Mouse (Mus musculus) naive thymus-derived CD4-positive, alpha-beta T cell, adult 2 months (primary cell): ENCODE results near the gene Jchain.
"Not testable (repeated sequence)": the region's sequence is repeated elsewhere in the genome, so short reads cannot be mapped to it uniquely, and the experiment has no call there.

Source experiments
- DNase-seq: peaks from one replicate; pipeline ENCODE4 v3.0.0-alpha.2; 2011; ENCODE audit warnings: low read depth

The Jchain gene

DNA sequence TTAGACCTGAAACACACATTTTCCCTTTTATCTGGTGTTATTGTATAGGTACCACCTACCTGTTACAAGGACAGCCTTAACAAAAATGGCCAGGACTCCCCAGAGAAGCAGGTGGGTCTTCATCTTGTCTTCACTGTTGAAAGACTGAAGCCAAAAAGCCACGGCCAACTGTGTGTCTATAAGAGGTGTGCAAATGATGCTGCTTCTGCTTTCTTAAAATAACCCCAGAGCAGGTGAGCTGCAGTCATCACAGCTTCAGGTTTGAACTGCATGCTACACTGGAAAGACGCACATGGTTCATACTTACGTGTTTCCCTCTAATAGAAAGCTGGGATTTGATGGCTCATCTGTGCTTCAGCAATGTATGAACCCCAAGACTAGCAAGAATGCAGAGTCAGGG lies at the start of gene Jchain:
Gene Jchain (minus strand): TSS at position 235 of the 400 bp plus-strand sequence.
- no peak for DNase-seq

DNA sequence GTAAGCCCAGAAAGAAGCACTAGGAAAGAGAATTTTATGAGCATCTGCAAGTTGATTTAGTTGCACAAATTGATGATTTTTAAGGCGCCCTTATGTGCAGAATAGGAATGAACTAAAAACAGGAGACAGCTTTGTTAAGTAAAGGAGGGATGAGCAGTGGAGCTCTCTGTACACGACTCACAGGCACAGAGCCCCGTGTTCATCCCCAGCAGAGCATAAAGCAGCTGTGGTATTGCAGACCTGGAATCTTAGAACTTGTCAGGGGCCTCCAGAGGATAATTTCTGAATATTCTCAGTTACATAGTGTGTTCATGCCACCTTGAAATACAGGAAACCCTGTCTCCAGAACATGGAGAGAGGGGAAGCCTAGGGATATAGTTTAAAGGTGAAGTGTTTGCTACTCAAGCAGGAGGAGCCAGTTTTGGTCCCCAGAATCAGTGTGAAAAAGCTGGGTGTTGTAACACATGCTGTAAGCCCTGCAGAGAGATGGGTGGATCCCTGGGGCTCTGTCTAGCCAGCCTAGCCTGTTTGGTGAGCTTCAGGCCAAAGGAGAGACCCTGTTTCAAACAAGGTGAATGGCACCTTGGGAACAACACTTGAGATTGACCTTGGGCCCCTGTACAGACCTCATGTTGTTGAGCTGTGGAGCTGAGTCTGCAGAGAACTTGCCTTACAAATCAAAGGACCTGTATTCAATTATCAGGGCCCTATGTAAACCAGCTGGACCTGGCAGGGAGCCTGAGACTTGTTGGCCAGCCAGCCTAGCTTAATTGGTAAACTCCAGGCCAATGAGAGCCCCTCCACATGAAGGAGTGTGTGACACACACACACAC lies 48.0 kb upstream of the Jchain start:
- DNase-seq: no peak

GRCm38 (mm10) chr5:88574829-88575228 lies 47.1 kb upstream of the Jchain start:
- DNase-seq: no peak

DNA sequence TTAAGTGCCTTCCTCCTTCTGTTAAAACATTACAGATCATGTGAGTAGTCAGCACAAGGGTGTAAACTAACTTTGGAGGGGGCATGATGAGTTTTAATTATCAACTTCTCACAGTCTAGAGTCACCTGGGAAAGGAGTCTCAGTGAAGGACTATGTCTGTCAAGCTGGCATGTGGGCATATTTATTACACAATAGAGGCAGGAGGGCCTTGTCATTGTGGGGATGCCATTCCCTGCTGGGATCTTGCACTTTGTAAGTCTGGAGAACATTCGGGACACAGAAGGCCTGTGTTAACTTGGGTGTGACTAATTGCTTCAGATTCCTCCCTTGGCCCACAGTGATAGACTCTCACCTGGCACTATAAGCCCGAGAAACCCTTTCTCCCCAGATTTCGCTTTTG lies 41.9 kb upstream of the Jchain start:
- DNase-seq: no peak

DNA sequence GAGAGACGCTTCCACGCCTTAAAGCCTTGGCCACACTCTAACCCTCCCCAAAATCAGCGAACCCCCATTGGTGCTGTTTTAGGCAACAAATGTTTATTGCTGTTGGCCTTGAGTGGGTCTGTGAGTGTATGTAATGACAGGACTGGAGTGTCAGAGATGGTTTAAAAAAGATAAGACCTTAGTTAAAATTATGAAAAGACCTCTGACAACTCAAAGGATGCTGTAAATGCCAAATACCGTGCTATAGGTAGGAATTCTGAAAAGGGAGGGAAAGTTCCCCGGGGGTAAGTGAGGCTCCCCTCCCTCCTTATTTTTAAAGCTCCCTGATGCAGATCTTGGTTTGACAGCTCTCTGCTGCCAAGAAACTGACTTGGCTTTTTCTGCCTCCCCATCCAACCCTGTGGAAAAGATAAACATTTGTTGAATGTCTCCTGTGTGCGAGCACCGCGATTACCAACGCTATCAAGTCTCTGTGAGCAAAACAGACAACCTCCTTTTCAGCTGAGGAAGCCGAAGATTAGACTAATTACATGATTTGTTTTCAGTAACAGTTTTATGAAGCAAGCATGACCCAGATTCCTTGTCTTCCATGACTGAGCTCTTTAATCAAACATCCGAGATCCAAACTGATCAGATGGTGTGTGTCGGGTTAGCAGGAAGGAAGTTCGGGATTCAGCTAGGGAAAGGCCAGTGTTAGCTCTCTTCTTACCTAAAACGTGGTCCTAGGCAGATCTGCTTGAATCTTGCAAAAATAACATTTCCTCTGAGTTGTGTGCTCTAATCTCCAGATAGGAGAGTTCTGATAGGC lies 38.5 kb upstream of the Jchain start:
- no peak for DNase-seq

DNA sequence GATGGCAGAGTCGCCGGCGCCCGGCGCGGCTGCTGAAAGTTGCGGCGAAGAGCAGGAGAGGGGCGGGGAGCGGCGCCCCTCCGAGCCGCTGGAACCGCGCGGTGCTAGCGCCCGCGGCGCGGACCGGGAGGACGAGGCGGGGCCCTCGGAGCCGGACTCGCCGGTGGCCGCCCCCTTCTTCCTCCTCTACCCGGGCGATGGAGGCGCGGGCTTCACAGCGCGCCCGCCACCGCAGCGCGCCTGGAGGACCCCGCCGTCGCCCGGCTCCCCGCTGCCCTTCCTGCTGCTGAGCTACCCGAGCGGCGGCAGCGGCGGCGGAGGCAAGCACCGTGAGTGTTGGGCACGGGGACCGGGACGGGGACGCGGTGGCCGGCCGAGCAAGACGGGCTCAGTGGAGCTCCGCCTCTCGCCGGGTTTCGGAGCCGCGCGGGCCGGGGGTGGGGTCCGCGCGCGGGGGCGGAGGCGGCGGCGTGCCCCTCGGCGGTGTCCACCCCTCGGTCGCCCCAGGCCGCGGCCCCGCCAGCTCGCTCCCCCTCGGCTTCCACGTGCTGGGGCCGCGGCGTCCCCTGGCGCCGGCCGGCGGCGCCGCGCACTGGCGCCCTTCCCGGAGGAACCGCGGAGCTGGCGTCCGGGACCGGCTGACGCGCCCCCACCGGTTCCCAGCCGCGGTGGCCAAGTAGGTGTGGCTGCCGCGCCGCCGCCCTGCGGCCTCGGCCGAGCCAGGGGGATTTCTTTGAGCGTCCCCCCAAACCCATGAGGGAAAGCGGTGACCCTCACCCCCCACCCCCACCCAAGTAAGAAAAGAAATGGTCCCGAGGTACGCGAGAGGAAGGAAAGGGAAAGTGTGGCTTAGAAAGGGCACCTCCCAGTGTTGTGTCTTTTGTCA lies 37.7 kb upstream of the Jchain start:
- DNase-seq: peak; percentile 49

DNA sequence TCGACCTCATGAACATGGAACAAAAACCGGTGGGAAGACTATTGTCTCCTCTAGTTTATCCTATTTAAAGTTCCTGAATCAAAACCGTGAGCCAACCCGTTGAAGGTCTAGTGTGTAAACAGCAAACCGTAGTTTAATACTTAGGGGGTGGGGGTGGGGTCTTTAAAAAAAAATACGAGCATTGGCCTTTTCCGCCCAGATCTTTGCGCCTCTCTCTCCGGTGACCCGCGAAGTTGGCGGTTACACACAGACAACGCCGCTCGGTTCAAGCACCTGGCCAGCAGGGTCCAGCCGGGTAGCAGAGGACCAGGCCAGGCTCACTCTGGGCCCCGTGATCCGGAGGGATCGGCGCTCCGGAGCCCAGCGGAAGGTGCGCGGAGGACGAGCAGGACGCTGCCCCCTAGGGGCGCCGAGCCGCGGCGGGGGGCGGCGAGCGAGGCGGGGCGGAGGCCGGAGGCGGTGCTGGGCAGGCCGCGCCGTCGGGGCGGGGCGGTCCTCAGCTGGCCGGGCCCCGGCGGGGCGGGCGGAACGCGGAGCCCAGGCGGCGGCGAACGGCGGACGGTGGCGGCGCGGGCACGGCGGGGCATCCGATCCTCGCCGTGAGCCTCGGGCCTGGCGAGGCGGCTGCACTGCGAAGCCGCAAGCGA lies 36.9 kb upstream of the Jchain start, which contains the start of gene Rufy3:
Gene Rufy3 (plus strand): TSS at position 540 of the 647 bp plus-strand sequence.
- DNase-seq: peak; percentile 75

DNA sequence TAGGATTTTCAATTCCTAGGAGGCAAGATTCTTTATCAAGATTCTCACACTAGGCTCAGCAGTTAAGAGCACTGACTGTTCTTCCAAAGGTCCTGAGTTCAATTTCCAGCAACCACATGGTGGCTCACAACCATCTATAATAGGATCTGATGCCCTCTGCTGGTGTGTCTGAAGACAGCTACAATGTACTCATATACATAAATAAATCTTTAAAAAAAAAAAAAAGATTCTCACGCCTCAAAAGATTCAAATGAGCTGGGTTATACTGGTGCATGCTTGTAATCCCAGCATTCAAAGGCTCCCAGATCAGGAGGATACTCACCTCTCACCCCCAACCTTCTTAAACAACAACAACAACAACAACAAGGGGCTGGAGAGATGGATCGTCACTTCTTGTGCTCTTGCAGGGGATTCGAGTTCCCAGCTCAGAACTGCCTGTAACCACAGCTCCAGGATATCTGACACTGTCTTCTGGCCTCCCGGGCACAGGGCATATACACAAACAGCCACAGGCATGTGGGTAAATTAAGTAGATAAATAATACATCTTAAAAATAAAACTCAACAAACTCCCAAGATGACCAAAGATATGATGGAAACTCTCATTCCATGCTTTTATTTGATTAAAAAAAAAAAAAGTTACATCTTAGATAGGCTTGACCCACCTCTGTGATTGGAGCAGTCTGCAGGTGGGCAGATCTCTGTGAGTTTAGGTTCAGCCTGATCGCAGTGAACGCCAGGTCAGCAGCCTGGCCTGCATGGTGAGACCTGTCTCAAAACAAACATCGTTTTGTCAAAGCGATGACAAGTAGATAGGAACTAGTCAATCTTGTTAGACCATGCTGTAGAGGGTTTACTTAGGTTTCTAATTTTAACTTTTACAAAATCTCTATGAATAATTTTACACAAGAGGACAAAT lies 35.4 kb upstream of the Jchain start:
- DNase-seq: no peak

DNA sequence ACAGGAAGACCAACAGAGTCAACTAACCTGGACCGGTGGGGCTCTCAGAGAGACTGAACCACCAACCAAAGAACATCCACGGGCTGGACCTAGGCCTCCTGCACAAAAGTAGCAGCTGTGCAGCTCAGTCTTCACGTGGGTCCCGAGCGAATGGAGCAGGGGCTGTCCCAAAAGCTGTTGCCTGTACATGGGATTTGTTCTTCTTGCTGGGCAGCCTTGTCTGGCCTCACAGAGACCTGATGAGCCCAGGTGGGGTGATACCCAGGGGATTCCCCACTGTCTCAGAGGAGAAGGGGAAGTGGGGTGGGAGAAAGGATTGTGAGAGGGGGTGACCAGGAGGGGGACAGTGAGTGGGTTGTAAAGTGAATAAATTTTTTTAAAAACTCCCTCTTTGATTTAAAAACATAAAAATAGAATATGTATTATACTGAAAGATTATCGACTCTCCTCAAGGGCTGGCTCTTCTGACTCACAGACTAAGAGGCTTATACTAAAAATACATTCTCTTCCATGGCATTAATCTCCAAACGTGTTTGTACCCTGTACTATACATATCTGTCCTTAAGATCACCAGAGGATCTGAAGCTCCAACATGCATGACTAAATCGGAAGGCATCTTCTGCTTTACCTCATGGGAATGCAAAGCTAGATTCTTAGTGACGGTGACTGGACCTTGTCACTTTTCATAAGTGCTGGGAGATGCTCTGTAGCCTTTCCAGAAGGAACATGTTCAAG lies 33.6 kb upstream of the Jchain start:
- DNase-seq: no peak

DNA sequence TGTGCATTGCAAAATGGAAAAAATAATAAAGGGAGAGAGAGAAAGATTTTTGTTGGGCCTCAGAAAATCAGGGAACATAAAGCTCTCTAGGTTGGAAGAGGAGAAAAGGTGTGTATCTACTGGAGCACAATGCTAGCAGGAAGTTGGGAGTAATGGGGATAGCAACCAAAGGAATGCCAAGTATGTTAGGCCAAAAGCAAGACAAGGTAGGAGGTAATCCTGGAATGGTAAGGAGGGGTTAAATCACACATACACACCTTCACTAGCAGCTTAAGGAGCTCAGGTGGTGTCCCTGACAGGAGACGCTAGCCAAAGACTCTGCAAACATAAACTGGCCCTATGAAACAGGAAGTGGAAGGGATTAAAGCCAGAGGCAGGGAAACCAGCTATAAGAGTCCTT lies 31.3 kb upstream of the Jchain start:
- DNase-seq: no peak

GRCm38 (mm10) chr5:88554086-88554886 lies 26.6 kb upstream of the Jchain start, which contains the start of gene Utp3:
Gene Utp3, plus strand, starts transcription at chr5:88554462.
- peak; percentile 100 for DNase-seq

DNA sequence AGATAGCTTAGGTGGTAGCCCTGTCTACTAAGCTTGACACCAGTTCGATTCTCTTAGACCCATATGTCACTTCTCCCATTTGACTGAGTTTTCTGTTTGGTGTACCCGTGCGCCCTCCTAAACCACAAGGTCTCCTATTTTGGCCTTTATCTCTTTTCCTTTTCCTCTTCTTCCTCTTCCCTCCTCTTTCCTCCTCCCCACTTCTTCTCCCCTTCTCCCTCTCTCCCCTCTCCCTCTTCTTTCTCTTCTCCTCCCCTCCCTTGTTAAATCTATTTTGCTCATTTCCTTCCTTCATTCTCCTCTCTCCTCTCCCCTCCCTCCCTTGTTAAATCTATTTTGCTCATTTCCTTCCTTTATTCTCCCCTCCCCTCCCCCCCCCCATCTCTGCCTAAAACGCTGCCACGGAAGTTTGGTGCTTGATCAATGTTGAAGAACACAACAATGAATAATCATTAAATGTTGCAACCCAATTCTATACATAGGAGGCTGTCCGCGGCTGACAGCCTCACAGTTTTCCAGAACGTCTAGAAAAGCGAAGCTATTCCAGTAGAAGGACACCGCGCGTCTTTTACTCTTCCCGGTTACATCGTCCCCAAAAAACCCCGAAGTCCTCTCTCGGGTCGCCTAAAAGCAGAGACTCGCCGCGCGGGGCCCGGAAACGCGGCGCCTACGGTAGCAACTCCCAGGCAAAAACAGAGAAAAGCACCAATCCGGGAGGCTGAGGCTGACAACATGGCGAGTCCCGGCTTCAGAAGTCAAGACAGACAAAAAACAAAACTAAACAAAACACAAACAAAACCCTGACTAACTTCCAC lies 25.8 kb upstream of the Jchain start:
- DNase-seq: no peak

GRCm38 (mm10) chr5:88545536-88545935 lies 17.8 kb upstream of the Jchain start:
- no peak for DNase-seq

DNA sequence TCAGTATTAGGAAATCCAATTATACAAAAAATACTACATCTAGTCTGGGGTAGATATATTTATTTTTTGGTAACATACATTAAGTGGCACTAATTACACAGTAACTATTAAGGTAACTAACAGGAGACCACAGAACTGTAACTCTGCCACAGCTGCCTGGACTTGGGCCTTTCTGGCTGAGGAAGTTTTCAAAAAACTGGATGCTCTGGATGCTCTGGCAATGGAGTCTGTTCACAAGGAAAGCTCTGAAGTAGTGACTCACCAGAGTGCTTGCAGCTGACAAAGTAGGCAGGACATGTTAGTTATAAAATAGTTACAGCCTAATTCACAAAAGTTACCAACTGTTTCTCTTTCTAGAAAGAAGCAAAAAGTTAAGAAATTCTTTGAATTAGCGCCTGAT lies 16.7 kb upstream of the Jchain start:
- DNase-seq: not testable (repeated sequence)

GRCm38 (mm10) chr5:88542651-88543282 lies 15.1 kb upstream of the Jchain start:
- DNase-seq: peak; percentile 64

GRCm38 (mm10) chr5:88540845-88541244 lies 13.2 kb upstream of the Jchain start:
- no peak for DNase-seq

DNA sequence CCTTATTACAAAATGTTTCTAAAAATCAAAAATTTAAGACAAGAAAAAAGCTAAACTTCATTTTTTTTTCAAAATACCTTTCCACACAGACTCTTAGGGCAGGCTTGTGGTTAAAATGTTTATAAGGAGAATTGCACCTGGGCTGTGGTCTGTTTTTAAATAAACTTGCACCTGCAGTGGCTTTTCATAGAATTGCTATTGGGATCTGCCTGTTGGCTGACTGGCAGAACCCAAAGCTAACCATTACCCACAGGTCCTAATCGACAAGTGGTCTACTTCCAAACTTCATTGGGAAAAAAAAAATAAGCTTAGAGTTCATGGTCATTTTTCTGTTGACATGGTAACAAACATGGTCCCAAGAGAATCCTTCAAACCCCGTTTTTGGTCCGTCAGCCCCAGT lies 7.0 kb upstream of the Jchain start:
- no peak for DNase-seq
